Mouse (Mus musculus) ES-E14 (cell line): ENCODE data around the gene Foxo1.

ENCODE experiments used
- CHD2 ChIP-seq: IDR thresholded peaks from 2 replicates; pipeline ENCODE4 v1.6.1; 2014; ENCODE audit warnings: mild to moderate bottlenecking, low read depth, low read length, inconsistent platforms
- HCFC1 ChIP-seq: IDR thresholded peaks from 2 replicates; pipeline ENCODE4 v1.6.1; 2012; ENCODE audit warnings: low read length, inconsistent platforms, borderline replicate concordance; ENCODE audit not compliant: insufficient read depth
- MAFK ChIP-seq: IDR thresholded peaks from 2 replicates; pipeline ENCODE4 v1.6.1; 2014; ENCODE audit warnings: mild to moderate bottlenecking, low read depth, low read length, inconsistent platforms; ENCODE audit not compliant: insufficient read depth
- ZC3H11A ChIP-seq: IDR thresholded peaks from 2 replicates; pipeline ENCODE4 v1.6.1; 2012; ENCODE audit warnings: low read depth, mild to moderate bottlenecking, inconsistent platforms, low read length, borderline replicate concordance
- ZNF384 ChIP-seq: IDR thresholded peaks from 2 replicates; pipeline ENCODE4 v1.6.1; 2012; ENCODE audit warnings: low read depth, low read length, inconsistent platforms

- TF ChIP-seq ZNF384 (no peak), ZC3H11A (no peak), CHD2 (no peak), MAFK (no peak), HCFC1 (no peak)
These were observed 31.6 kb upstream of the Foxo1 start for GRCm38 (mm10) chr3:52236488-52236887.
